Mouse (Mus musculus) midbrain, embryonic 14.5 days (tissue): Measurements from ENCODE around the gene Zbtb8os. TPM values are rescaled to one million over a fixed set of nuclear protein-coding genes. Genes with fewer than 3 reads are reported as not detected.

ENCODE experiments used
- ATAC-seq: fragments of 200-750 bp; cut with Nextera tagmentation; 2 replicates; pipeline ENCODE4 v1.8.0; 2017; ENCODE audit warnings: moderate number of reproducible peaks, moderate library complexity; ENCODE audit not compliant: low FRiP score, low TSS enrichment
- DNase-seq: peaks from one replicate; pipeline ENCODE4 v3.0.0-alpha.2; 2015
- H3K27ac ChIP-seq: fragments of 300-500 bp; sonication (generic); replicated peaks from 2 replicates; pipeline ENCODE4 v1.5.1; 2014; ENCODE audit warnings: mild to moderate bottlenecking, low read depth, low read length, moderate library complexity
- H3K27me3 ChIP-seq: fragments of 300-500 bp; sonication (generic); 2 replicates; pipeline ENCODE4 v1.6.1; 2014; ENCODE audit warnings: low read length, control low read depth, mixed read lengths; ENCODE audit not compliant: control insufficient read depth, insufficient read depth
- H3K36me3 ChIP-seq: fragments of 300-500 bp; sonication (generic); 2 replicates; pipeline ENCODE4 v1.6.1; 2014; ENCODE audit warnings: low read length, control low read depth; ENCODE audit not compliant: control insufficient read depth, insufficient read depth
- H3K4me1 ChIP-seq: fragments of 300-500 bp; sonication (generic); 2 replicates; pipeline ENCODE4 v1.6.1; 2014; ENCODE audit warnings: mild to moderate bottlenecking, antibody characterized with exemption, low read length, control low read depth; ENCODE audit not compliant: control insufficient read depth, insufficient read depth
- H3K4me2 ChIP-seq: fragments of 300-500 bp; sonication (generic); 2 replicates; pipeline ENCODE4 v1.6.1; 2014; ENCODE audit warnings: mild to moderate bottlenecking, low read length, moderate library complexity
- H3K4me3 ChIP-seq: fragments of 300-500 bp; sonication (generic); replicated peaks from 2 replicates; pipeline ENCODE4 v1.5.1; 2014; ENCODE audit warnings: low read depth, low read length
- H3K9ac ChIP-seq: fragments of 300-500 bp; sonication (generic); replicated peaks from 2 replicates; pipeline ENCODE4 v1.6.1; 2014; ENCODE audit warnings: mild to moderate bottlenecking, low read length, moderate library complexity
- H3K9me3 ChIP-seq: fragments of 300-500 bp; sonication (generic); 2 replicates; pipeline ENCODE4 v1.6.1; 2016; ENCODE audit warnings: low read length, control low read depth, mixed read lengths; ENCODE audit not compliant: control insufficient read depth
- WGBS: fragments of 180-500 bp; shearing (Covaris S2); extraction: QIAGEN DNeasy Blood & Tissue Kit; methylation state at CpG from one replicate; pipeline ENCODE4 v1.1.7; 2014; 5-methylcytosine and 5-hydroxymethylcytosine counted together
- polyA plus RNA-seq: library from polyadenylated mRNA; unstranded; fragments of >200 nt; fragmentation: Nextera tagmentation; extraction: Ambion mirVana; gene quantifications from 2 replicates; pipeline ENCODE4 v1.2.1, GENCODE M21; 2014

Zbtb8os gene
- polyA plus RNA-seq, 1 experiment from 2014 or later = 22.9 TPM

DNA sequence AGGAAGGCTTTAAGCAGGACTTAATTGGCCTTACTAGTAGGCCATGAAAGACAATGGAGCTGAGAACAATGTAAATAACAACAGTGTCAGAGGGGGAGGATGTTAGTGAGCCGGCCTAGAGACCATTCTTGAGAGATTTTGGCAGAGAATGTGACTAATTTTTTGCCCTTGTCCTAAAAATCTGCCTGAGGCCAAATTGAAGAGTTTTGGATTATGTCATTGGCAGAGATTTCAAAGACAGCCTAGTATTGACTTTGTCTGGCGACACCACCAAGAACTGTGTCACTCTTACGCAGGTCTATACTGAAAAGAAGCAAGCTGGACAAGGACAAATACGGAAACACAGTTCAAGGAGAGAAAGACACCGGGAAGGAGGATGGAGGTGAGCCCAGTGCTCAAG lies 27.3 kb downstream of the Zbtb8os start:
- ATAC-seq (no peak), DNase-seq (no peak)
- Histone ChIP-seq H3K9ac (no peak overlapping the region), H3K9me3 (no peaks in the 10 kb centered on the region), H3K27ac (no peak overlapping the region), H3K4me1 (no peaks in the 10 kb centered on the region), H3K4me2 (no peak overlapping the region), H3K27me3 (no peaks in the 10 kb centered on the region), H3K4me3 (no peak overlapping the region), H3K36me3 (peaks cover 31% of the 10 kb centered on the region)
- WGBS = 71% methylated on average over 5 of the region's 5 CpGs

DNA sequence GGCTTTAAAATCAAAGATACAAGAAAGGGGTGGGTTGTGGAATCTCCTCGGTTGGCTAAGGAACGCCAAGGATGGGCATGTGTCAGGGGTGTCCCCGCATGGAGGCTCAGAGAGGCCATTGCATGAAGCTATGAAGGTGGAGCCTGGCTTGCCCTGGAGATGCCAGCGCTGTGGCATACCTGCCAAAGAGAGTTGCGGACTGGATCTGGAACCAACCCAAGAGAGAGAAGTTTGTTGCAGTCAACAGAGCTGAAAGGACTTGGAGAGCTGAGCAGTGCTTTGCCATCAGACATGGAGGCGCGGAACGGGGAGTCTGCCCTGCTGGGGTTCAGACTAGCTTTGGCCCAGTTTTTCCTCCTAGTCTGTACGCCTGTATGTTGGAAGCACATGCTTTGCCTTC lies 28.0 kb downstream of the Zbtb8os start:
- Histone ChIP-seq H3K4me1 (no peaks in the 10 kb centered on the region), H3K27ac (no peak overlapping the region), H3K27me3 (no peaks in the 10 kb centered on the region), H3K9ac (no peak overlapping the region), H3K4me2 (no peak overlapping the region), H3K36me3 (peaks cover 25% of the 10 kb centered on the region), H3K9me3 (no peaks in the 10 kb centered on the region), H3K4me3 (no peak overlapping the region)
- ATAC-seq (no peak), DNase-seq (no peak)
- WGBS = 93% methylated on average over 9 of the region's 9 CpGs

DNA sequence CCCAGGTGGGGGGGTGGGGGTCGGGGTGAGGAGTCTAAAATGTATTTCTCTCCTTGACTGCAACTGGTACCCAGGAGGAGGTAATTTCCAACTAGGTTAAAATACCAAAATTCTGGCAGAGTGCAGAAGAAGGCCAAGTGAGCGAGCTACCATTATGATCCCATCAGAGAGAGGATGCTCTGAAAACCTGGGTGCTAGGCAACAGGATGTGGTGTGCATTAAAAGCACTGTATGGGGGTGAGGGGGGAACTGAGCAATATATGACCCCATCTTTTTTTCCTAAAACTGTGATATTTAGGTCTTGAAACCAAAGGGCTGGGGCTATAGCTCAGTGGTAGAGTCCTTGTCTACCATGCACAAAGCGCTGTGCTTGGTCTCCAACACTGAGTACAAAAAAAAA lies 28.9 kb downstream of the Zbtb8os start:
- no peaks in the 10 kb centered on the region for H3K4me1 ChIP-seq
- H3K4me3 ChIP-seq = no peak overlapping the region
- no peaks in the 10 kb centered on the region for H3K9me3 ChIP-seq
- 88% methylated on average over 3 of the region's 3 CpGs for WGBS
- no peak overlapping the region for H3K9ac ChIP-seq
- no peaks in the 10 kb centered on the region for H3K27me3 ChIP-seq
- no peak for DNase-seq
- no peak overlapping the region for H3K27ac ChIP-seq
- no peak for ATAC-seq
- H3K36me3 ChIP-seq = peaks cover 23% of the 10 kb centered on the region
- H3K4me2 ChIP-seq = no peak overlapping the region

DNA sequence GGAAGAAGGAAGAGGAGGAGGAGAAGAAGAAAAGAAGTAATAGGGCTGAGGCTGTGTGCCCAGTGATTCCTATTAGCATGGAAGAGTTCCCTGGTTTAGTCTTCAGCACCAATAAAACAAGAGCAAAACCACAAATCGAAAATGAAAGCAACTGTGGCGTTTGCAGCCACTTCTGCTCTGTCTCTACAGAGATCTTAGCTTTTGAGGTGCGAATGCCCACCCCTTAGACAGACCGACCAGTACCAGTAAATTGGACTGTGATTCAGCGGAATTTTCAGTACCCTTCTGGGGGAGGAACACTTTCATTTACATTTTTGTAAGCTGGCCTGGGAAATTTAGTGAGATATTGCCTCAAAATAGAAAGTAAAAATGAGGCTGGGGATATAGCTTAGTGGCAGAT lies 29.7 kb downstream of the Zbtb8os start:
- ATAC-seq (no peak), DNase-seq (no peak)
- Histone ChIP-seq H3K4me2 (no peak overlapping the region), H3K27ac (no peak overlapping the region), H3K9me3 (no peaks in the 10 kb centered on the region), H3K4me3 (no peak overlapping the region), H3K4me1 (no peaks in the 10 kb centered on the region), H3K27me3 (no peaks in the 10 kb centered on the region), H3K9ac (no peak overlapping the region), H3K36me3 (peaks cover 15% of the 10 kb centered on the region)
- WGBS = 94% methylated on average over 5 of the region's 5 CpGs

DNA sequence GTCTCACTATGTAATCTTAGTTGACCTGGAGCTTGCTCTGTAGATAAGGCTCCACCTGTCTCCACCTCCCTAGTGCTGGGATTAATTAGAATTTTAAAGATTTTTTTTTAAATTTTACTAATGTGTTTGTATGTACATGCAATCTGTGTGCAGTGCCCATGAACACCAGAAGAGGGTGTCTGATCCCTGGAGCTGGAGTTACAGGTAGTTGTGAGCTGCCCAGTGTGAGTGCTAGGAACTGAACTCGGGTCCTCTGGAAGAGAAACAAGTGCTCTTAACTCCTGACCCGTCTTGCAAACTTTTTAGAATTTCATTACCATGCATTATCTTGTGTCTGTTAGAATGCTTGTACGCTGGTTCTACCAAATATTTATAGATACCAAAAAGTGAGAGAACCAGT lies 35.9 kb downstream of the Zbtb8os start:
- ATAC-seq (no peak), DNase-seq (no peak)
- H3K4me3 ChIP-seq = no peak overlapping the region
- H3K36me3 ChIP-seq = peaks cover 9% of the 10 kb centered on the region; the same call in 1 of the 2 replicates
- no peak overlapping the region for H3K27ac ChIP-seq
- 0 out of 2 replicates have a peak, but pooled peaks cover 12% of the 10 kb centered on the region for H3K4me1 ChIP-seq
- 92% methylated on average over 3 of the region's 3 CpGs for WGBS
- H3K9me3 ChIP-seq = no peaks in the 10 kb centered on the region
- no peak overlapping the region for H3K9ac ChIP-seq
- no peaks in the 10 kb centered on the region for H3K27me3 ChIP-seq
- H3K4me2 ChIP-seq = no peak overlapping the region

DNA sequence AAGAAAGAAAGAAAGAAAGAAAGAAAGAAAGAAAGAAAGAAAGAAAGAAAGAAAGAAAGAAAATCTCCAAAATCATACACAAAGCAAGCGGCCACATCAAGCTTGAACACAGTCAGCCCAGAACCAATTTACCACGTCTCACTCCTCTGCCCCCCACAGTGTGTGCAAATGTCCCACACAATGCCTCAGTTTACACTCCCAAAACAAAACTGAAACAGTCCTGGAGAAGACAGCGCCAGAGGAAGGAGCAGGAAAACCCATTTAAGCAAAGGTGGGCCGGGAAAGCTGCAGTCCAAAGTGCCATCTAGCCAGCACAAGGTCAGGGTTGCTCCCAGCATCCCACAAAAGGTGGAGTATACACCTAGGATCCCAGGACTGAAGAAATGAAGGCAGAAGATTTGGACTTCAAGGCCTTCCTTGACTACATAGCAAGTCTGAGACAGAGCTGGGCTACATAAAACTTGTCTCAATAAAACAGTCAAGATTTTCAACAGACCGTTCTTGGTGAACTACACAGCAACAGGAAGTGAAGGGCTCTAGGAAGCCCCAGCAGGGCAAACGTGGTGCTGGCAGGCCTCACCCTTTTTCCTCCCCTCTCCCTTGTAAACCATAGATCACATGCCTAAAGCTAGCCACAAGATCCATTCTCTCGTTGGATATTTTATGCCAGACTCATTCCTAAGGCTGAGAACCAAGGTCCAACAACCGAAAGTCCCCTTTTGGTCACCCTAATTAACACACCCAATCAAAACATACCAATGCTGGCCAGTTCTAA lies 37.9 kb downstream of the Zbtb8os start:
- DNase-seq = no peak
- Histone ChIP-seq H3K27ac (no peak overlapping the region), H3K9me3 (no peaks in the 10 kb centered on the region), H3K4me2 (no peak overlapping the region), H3K9ac (no peak overlapping the region), H3K4me3 (no peak overlapping the region), H3K4me1 (0 out of 2 replicates have a peak, but pooled peaks cover 12% of the 10 kb centered on the region), H3K36me3 (peaks cover 4% of the 10 kb centered on the region; the same call in 1 of the 2 replicates), H3K27me3 (no peaks in the 10 kb centered on the region)
- 50% methylated on average over 8 of the region's 8 CpGs for WGBS
- ATAC-seq = no peak

DNA sequence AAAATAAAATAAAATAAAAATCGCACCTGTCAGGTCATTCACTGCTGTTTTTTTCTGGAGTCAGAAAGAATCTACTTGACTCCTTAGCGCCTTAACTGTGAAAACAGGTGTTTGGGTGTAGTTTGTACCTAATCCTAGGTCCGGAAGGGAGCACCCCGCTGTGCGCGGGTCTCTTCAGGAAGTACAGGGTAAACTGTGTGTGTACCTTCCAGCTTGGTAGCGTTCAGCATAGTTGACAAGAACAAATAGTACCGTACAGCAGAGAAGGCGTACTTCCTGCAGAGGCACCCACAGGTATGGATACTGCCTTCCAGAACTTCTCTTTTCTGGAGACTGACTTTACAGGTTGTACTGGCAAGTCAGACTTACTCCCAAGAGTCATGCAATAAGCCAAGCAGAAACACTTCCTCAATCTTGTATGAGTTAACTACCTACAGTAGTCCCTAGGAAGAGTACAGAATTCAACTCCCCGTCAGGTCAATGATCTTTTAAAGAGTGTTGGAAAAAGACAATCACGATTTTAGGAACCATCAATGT lies 38.8 kb downstream of the Zbtb8os start:
- no peak overlapping the region for H3K27ac ChIP-seq
- H3K9ac ChIP-seq = no peak overlapping the region
- ATAC-seq (no peak), DNase-seq (no peak)
- no peak overlapping the region for H3K4me2 ChIP-seq
- WGBS = 44% methylated on average over 11 of the region's 11 CpGs
- no peak overlapping the region for H3K4me3 ChIP-seq
- no peaks in the 10 kb centered on the region for H3K36me3 ChIP-seq
- 0 out of 2 replicates have a peak, but pooled peaks cover 12% of the 10 kb centered on the region for H3K4me1 ChIP-seq
- H3K27me3 ChIP-seq = peaks cover 5% of the 10 kb centered on the region; the same call in 1 of the 2 replicates
- H3K9me3 ChIP-seq = no peaks in the 10 kb centered on the region

DNA sequence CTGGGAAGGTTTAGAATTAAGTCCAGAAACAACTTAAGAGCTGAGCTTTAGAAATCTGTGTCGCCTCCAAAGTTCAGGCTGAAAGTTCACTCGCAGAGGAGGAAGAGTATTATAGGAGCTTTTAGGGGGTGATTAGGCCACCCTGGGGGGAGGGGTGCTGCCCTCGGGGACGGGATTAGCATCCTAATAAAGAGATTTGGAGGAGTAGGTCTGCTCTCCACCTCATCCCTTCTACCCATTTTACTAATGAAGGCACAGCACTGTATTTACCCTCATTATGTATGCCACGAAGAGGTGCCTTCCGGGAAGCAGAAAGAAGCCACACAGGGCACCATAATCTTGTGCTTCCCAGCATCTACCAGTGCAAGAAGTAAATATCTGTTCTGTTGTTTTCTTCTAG lies 39.5 kb downstream of the Zbtb8os start:
- no peak for DNase-seq
- H3K27me3 ChIP-seq = peaks cover 5% of the 10 kb centered on the region; the same call in 1 of the 2 replicates
- H3K4me2 ChIP-seq = no peak overlapping the region
- H3K27ac ChIP-seq = no peak overlapping the region
- no peak overlapping the region for H3K4me3 ChIP-seq
- WGBS = 9% methylated on average over 6 of the region's 6 CpGs
- 0 out of 2 replicates have a peak, but pooled peaks cover 12% of the 10 kb centered on the region for H3K4me1 ChIP-seq
- no peak for ATAC-seq
- no peaks in the 10 kb centered on the region for H3K36me3 ChIP-seq
- H3K9me3 ChIP-seq = no peaks in the 10 kb centered on the region
- no peak overlapping the region for H3K9ac ChIP-seq

DNA sequence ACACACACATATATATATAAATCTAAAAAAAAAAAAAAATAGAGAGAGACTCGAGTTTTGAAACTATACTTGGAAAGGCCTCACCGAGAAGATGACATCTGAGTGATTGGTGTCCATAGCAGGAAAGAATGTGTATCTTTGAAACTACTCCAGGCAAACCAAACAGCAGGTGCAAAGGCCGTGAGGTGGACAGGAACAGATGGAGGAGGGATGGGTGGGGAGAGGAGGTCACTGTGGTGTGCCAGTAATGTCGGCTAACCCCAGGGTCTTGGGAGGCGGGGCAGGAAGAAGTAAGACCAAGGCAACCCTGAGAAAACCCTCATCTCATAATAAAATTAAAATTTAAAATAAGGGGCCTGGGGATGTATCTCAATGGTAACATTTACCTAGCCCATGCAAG lies 40.3 kb downstream of the Zbtb8os start:
- Histone ChIP-seq H3K4me1 (0 out of 2 replicates have a peak, but pooled peaks cover 12% of the 10 kb centered on the region), H3K9me3 (no peaks in the 10 kb centered on the region), H3K27ac (no peak overlapping the region), H3K4me3 (no peak overlapping the region), H3K4me2 (peak overlapping the region; percentile 65), H3K9ac (no peak overlapping the region), H3K36me3 (no peaks in the 10 kb centered on the region), H3K27me3 (peaks cover 5% of the 10 kb centered on the region; the same call in 1 of the 2 replicates)
- DNase-seq = no peak
- no peak for ATAC-seq
- WGBS = 80% methylated on average over 5 of the region's 5 CpGs
